Mouse (Mus musculus) spleen, adult 18-20 months (tissue): ENCODE results near the gene Bckdha.
A peak's percentile ranks its signal among the peaks of the same experiment; 100 is the strongest.

ENCODE experiments used
- DNase-seq, 2 experiments: peaks; one replicate each; pipeline ENCODE4 v3.0.0; 2022; ENCODE audit warnings: mixed read lengths in 2 of 2

The Bckdha gene

GRCm38 (mm10) chr7:25610056-25610455, 48.7 kb downstream of the Bckdha start:
- no peak for DNase-seq

- DNase-seq = no peak
These were observed 51.6 kb downstream of the Bckdha start for GRCm38 (mm10) chr7:25607196-25607595.

GRCm38 (mm10) chr7:25606625-25607063, 52.1 kb downstream of the Bckdha start:
- DNase-seq = peak in 1 of 2 experiments; percentile 38

- DNase-seq = no peak
These were observed 57.4 kb downstream of the Bckdha start for GRCm38 (mm10) chr7:25601346-25601745.

- no peak for DNase-seq
These were observed 58.1 kb downstream of the Bckdha start for GRCm38 (mm10) chr7:25600666-25601065.

GRCm38 (mm10) chr7:25599663-25600062, 59.1 kb downstream of the Bckdha start:
- peak; percentile 53 to 81 for DNase-seq

GRCm38 (mm10) chr7:25593859-25594258, 64.9 kb downstream of the Bckdha start:
- DNase-seq = no peak

GRCm38 (mm10) chr7:25591226-25591625, 67.6 kb downstream of the Bckdha start:
- no peak for DNase-seq

- no peak for DNase-seq
These were observed 73.2 kb downstream of the Bckdha start for GRCm38 (mm10) chr7:25585351-25586204.

GRCm38 (mm10) chr7:25584651-25585050, 74.1 kb downstream of the Bckdha start:
- no peak for DNase-seq

GRCm38 (mm10) chr7:25582301-25582810, 76.4 kb downstream of the Bckdha start:
- no peak for DNase-seq
